Comparison of ENCODE assay signal across 8 mouse cellular contexts in genomic region chr5:64810860-64811499, GRCm38 (mm10). TPM values are rescaled to one million over a fixed set of nuclear protein-coding genes. Genes with fewer than 3 reads are reported as not detected.
DNase-seq lines count a peak whose midpoint lies in the region; ATAC-seq and TF ChIP-seq lines count a peak whose summit lies in the region.

No protein-coding gene starts in this region.

- peak overlapping the region; percentile 37 for H3K4me2 ChIP-seq in embryonic facial prominence, embryonic 15.5 days (replicated peaks)
- H3K4me2 ChIP-seq in hindbrain, embryonic 15.5 days, result peak overlapping the region; percentile 30
- H3K4me2 ChIP-seq in liver, embryonic 12.5 days, result peak overlapping the region; percentile 97

- no peaks in the 10 kb centered on the region for H3K27me3 ChIP-seq in spleen, adult 2 months (ENCODE audit: control insufficient read depth, insufficient read depth, low read length)
- H3K27me3 ChIP-seq in embryonic facial prominence, embryonic 15.5 days, result no peaks in the 10 kb centered on the region
- H3K27me3 ChIP-seq in hindbrain, embryonic 15.5 days, result no peaks in the 10 kb centered on the region
- H3K27me3 ChIP-seq in liver, embryonic 12.5 days (replicated peaks), result no peaks in the 10 kb centered on the region

- 0 out of 2 replicates have a peak overlapping the region, but pooled peaks have one; percentile 35 for H3K9ac ChIP-seq in embryonic facial prominence, embryonic 15.5 days
- H3K9ac ChIP-seq in hindbrain, embryonic 15.5 days, result no peak overlapping the region
- H3K9ac ChIP-seq in liver, embryonic 12.5 days, result peak overlapping the region; percentile 99

- H3K27ac ChIP-seq in spleen, adult 2 months (ENCODE audit: insufficient read depth, low read length), result peak overlapping the region; percentile 91
- H3K27ac ChIP-seq in embryonic facial prominence, embryonic 15.5 days (replicated peaks), result peak overlapping the region; percentile 88
- peak overlapping the region; percentile 60 for H3K27ac ChIP-seq in hindbrain, embryonic 15.5 days (replicated peaks)
- H3K27ac ChIP-seq in liver, embryonic 12.5 days, result peak overlapping the region; percentile 97

- H3K36me3 ChIP-seq in spleen, adult 2 months (ENCODE audit: control insufficient read depth, insufficient read depth, low read length), result peaks cover 7% of the 10 kb centered on the region
- H3K36me3 ChIP-seq in embryonic facial prominence, embryonic 15.5 days, result 0 out of 2 replicates have a peak, but pooled peaks cover 3% of the 10 kb centered on the region
- H3K36me3 ChIP-seq in hindbrain, embryonic 15.5 days, result no peaks in the 10 kb centered on the region
- H3K36me3 ChIP-seq in liver, embryonic 12.5 days, result peaks cover 58% of the 10 kb centered on the region

- no peak overlapping the region for H3K4me3 ChIP-seq in spleen, adult 2 months (ENCODE audit: extremely low read depth, insufficient read depth, insufficient read length)
- 0 out of 2 replicates have a peak overlapping the region, but pooled peaks have one; percentile 24 for H3K4me3 ChIP-seq in embryonic facial prominence, embryonic 15.5 days (replicated peaks)
- H3K4me3 ChIP-seq in hindbrain, embryonic 15.5 days, result no peak overlapping the region
- peak overlapping the region; percentile 100 for H3K4me3 ChIP-seq in liver, embryonic 12.5 days

- ATAC-seq in embryonic facial prominence, embryonic 15.5 days (ENCODE audit: insufficient number of reproducible peaks, low FRiP score, low TSS enrichment, low read depth), result peak; percentile 41
- ATAC-seq in hindbrain, embryonic 15.5 days (ENCODE audit: low FRiP score, low read depth), result peak; percentile 77
- ATAC-seq in liver, embryonic 12.5 days, result peak; percentile 36

- DNase-seq in spleen, adult 2 months (ENCODE audit: low read depth in 1 of 2, low spot score in 2 of 2), result no peak
- DNase-seq in spleen, postnatal 14 days (ENCODE audit: low spot score in 2 of 2), result no peak
- peak; percentile 71 for DNase-seq in neural tube, embryonic 10.5 days (ENCODE audit: extremely low spot score, low spot score)
- no peak for DNase-seq in frontal cortex, postnatal 10 days (ENCODE audit: low spot score in 2 of 2)
- DNase-seq in right cerebral cortex, adult 2 months (ENCODE audit: low spot score in 2 of 2), result no peak

- no peaks in the 10 kb centered on the region for H3K9me3 ChIP-seq in embryonic facial prominence, embryonic 15.5 days (replicated peaks)
- no peaks in the 10 kb centered on the region for H3K9me3 ChIP-seq in hindbrain, embryonic 15.5 days
- no peaks in the 10 kb centered on the region for H3K9me3 ChIP-seq in liver, embryonic 12.5 days (replicated peaks)

- TF ChIP-seq POLR2A in spleen, adult 2 months (IDR thresholded peaks at IDR 0.05; ENCODE audit: low read depth, low read length), result no peak

- WGBS in spleen, adult 2 months, result 36% methylated on average over 9 of the region's 9 CpGs
- 5% methylated on average over 9 of the region's 9 CpGs for WGBS in embryonic facial prominence, embryonic 15.5 days
- WGBS in hindbrain, embryonic 15.5 days, result 2% methylated on average over 8 of the region's 9 CpGs
- WGBS in liver, embryonic 12.5 days (ENCODE audit: insufficient replicate concordance), result 4% methylated on average over 9 of the region's 9 CpGs

- no peak for TF ChIP-seq CTCF in spleen, adult 2 months (IDR thresholded peaks at IDR 0.05; ENCODE audit: extremely low read depth, insufficient read depth, insufficient read length, insufficient replicate concordance)

- H3K4me1 ChIP-seq in spleen, adult 2 months (ENCODE audit: control insufficient read depth, insufficient read depth, insufficient read length), result peaks cover 40% of the 10 kb centered on the region
- H3K4me1 ChIP-seq in embryonic facial prominence, embryonic 15.5 days, result peaks cover 84% of the 10 kb centered on the region
- peaks cover 43% of the 10 kb centered on the region for H3K4me1 ChIP-seq in hindbrain, embryonic 15.5 days (replicated peaks)
- peaks cover 99% of the 10 kb centered on the region for H3K4me1 ChIP-seq in liver, embryonic 12.5 days

RNA-seq across cellular contexts. Expression of gene Klf3, which starts 7.8 kb away (rescaled TPM):
- polyA plus RNA-seq in spleen, adult 2 months (2012; rRNA removed), result 75.2 and 111 TPM in 2 replicates
- polyA plus RNA-seq in embryonic facial prominence, embryonic 15.5 days (2015; fragmentation: Nextera tagmentation; extraction: Ambion mirVana), result 92.0 and 94.2 TPM in 2 replicates
- 28.9 and 30.3 TPM in 2 replicates for polyA plus RNA-seq in hindbrain, embryonic 15.5 days (2015; fragmentation: Nextera tagmentation; extraction: Ambion mirVana)
- 91.2 and 105 TPM in 2 replicates for polyA plus RNA-seq in liver, embryonic 12.5 days (2016; fragmentation: Nextera tagmentation; extraction: Ambion mirVana)

Comparison
In these comparisons a context has a peak if more than half of its experiments do, and no peak if none do; other contexts are left out.
1. H3K4me3 ChIP-seq: peak in embryonic facial prominence, embryonic 15.5 days (single experiment) and liver, embryonic 12.5 days (single experiment); none in spleen, adult 2 months (single experiment) and hindbrain, embryonic 15.5 days (single experiment).
2. H3K4me2 ChIP-seq: peak in every context shown above with its lines; median percentile 97 in liver, embryonic 12.5 days; 37 in embryonic facial prominence, embryonic 15.5 days; 30 in hindbrain, embryonic 15.5 days.
3. Peak in every context shown above with its lines, with median percentiles within 50 percentile points of each other: H3K27ac ChIP-seq and ATAC-seq.